Mouse (Mus musculus) lung, postnatal 0 days (tissue): ENCODE results near the gene Olfr12.

ENCODE experiments used
- CTCF ChIP-seq: IDR thresholded peaks from 2 replicates; pipeline ENCODE4 v1.5.1; 2016; ENCODE audit warnings: antibody characterized with exemption, mild to moderate bottlenecking
- EP300 ChIP-seq: IDR thresholded peaks from 2 replicates; pipeline ENCODE4 v1.6.1; 2016; ENCODE audit warnings: antibody characterized with exemption, mild to moderate bottlenecking, control low read depth

- TF ChIP-seq CTCF (0 out of 2 replicates have a peak, but pooled peaks have one; percentile 4), EP300 (no peak)
Observed at GRCm38 (mm10) chr1:92632948-92633347, 15.4 kb downstream of the Olfr12 start.
